Mouse (Mus musculus): Measurements from ENCODE around the gene Arg1. TPM values are rescaled to one million over a fixed set of nuclear protein-coding genes. Genes with fewer than 3 reads are reported as not detected.

Gene Arg1
- polyA plus RNA-seq, 1 experiment from 2014 or later = 93.0 TPM

GRCm38 (mm10) chr10:24961889-24962288 is 34.6 kb upstream of the Arg1 start:
- H3K4me2 ChIP-seq (replicated peaks; ENCODE audit: low read depth) = no peak overlapping the region
- no peaks in the 10 kb centered on the region for H3K4me1 ChIP-seq (replicated peaks; ENCODE audit: control insufficient read depth, insufficient read depth)
- no peak for TF ChIP-seq EP300 (optimal IDR thresholded peaks at IDR 0.05)
- no peak for TF ChIP-seq CTCF (IDR thresholded peaks at IDR 0.05; ENCODE audit: low read depth)
- ATAC-seq (ENCODE audit: low FRiP score, low TSS enrichment) (no peak), DNase-seq (ENCODE audit: low spot score) (no peak)
- H3K27me3 ChIP-seq (ENCODE audit: control insufficient read depth, insufficient read depth, low read length) = no peaks in the 10 kb centered on the region
- H3K9ac ChIP-seq (ENCODE audit: low read length) = no peak overlapping the region
- H3K4me3 ChIP-seq (ENCODE audit: low read depth, low read length) = no peak overlapping the region
- H3K27ac ChIP-seq (replicated peaks) = no peak overlapping the region
- H3K9me3 ChIP-seq (ENCODE audit: control insufficient read depth, low read length) = no peaks in the 10 kb centered on the region
- WGBS = 56% methylated on average over 2 of the region's 2 CpGs
- no peaks in the 10 kb centered on the region for H3K36me3 ChIP-seq (ENCODE audit: control insufficient read depth, insufficient read depth, low read length)

- H3K4me2 ChIP-seq (replicated peaks; ENCODE audit: low read depth) = no peak overlapping the region
- no peaks in the 10 kb centered on the region for H3K9me3 ChIP-seq (ENCODE audit: control insufficient read depth, low read length)
- no peak overlapping the region for H3K27ac ChIP-seq (replicated peaks)
- peak; percentile 72 for TF ChIP-seq CTCF (IDR thresholded peaks at IDR 0.05; ENCODE audit: low read depth)
- TF ChIP-seq EP300 (optimal IDR thresholded peaks at IDR 0.05) = no peak
- H3K36me3 ChIP-seq (ENCODE audit: control insufficient read depth, insufficient read depth, low read length) = no peaks in the 10 kb centered on the region
- no peaks in the 10 kb centered on the region for H3K27me3 ChIP-seq (ENCODE audit: control insufficient read depth, insufficient read depth, low read length)
- ATAC-seq (ENCODE audit: low FRiP score, low TSS enrichment) = peak; percentile 35; the same call in 1 of the 2 replicates
- H3K4me1 ChIP-seq (replicated peaks; ENCODE audit: control insufficient read depth, insufficient read depth) = no peaks in the 10 kb centered on the region
- no peak overlapping the region for H3K9ac ChIP-seq (ENCODE audit: low read length)
- no peak overlapping the region for H3K4me3 ChIP-seq (ENCODE audit: low read depth, low read length)
- WGBS = 48% methylated on average over 2 of the region's 2 CpGs
- DNase-seq (ENCODE audit: low spot score) = no peak
Observed at GRCm38 (mm10) chr10:24961112-24961511, 33.8 kb upstream of the Arg1 start.

- ATAC-seq (ENCODE audit: low FRiP score, low TSS enrichment) = no peak
- peak overlapping the region; percentile 8 for H3K4me2 ChIP-seq (replicated peaks; ENCODE audit: low read depth)
- no peak overlapping the region for H3K27ac ChIP-seq (replicated peaks)
Observed at GRCm38 (mm10) chr10:24959043-24959916, 32.0 kb upstream of the Arg1 start.

GRCm38 (mm10) chr10:24958280-24959042 is 31.2 kb upstream of the Arg1 start:
- Histone ChIP-seq H3K27ac (replicated peaks) (no peak overlapping the region), H3K4me2 (replicated peaks; ENCODE audit: low read depth) (peak overlapping the region; percentile 8), H3K9me3 (ENCODE audit: control insufficient read depth, low read length) (no peaks in the 10 kb centered on the region), H3K36me3 (ENCODE audit: control insufficient read depth, insufficient read depth, low read length) (no peaks in the 10 kb centered on the region), H3K27me3 (ENCODE audit: control insufficient read depth, insufficient read depth, low read length) (no peaks in the 10 kb centered on the region), H3K4me1 (replicated peaks; ENCODE audit: control insufficient read depth, insufficient read depth) (no peaks in the 10 kb centered on the region), H3K9ac (ENCODE audit: low read length) (no peak overlapping the region), H3K4me3 (ENCODE audit: low read depth, low read length) (no peak overlapping the region)
- 30% methylated on average over 15 of the region's 15 CpGs for WGBS
- ATAC-seq (ENCODE audit: low FRiP score, low TSS enrichment) (no peak), DNase-seq (ENCODE audit: low spot score) (no peak)
- TF ChIP-seq EP300 (optimal IDR thresholded peaks at IDR 0.05) = no peak
- no peak for TF ChIP-seq CTCF (IDR thresholded peaks at IDR 0.05; ENCODE audit: low read depth)

More at GRCm38 (mm10) chr10:24959043-24959916, 32.0 kb upstream of the Arg1 start:
- Histone ChIP-seq H3K4me3 (ENCODE audit: low read depth, low read length) (no peak overlapping the region), H3K9me3 (ENCODE audit: control insufficient read depth, low read length) (no peaks in the 10 kb centered on the region), H3K27me3 (ENCODE audit: control insufficient read depth, insufficient read depth, low read length) (no peaks in the 10 kb centered on the region), H3K9ac (ENCODE audit: low read length) (no peak overlapping the region), H3K4me1 (replicated peaks; ENCODE audit: control insufficient read depth, insufficient read depth) (no peaks in the 10 kb centered on the region), H3K36me3 (ENCODE audit: control insufficient read depth, insufficient read depth, low read length) (no peaks in the 10 kb centered on the region)
- DNase-seq (ENCODE audit: low spot score) = no peak
- WGBS = 26% methylated on average over 15 of the region's 15 CpGs
- no peak for TF ChIP-seq CTCF (IDR thresholded peaks at IDR 0.05; ENCODE audit: low read depth)
- TF ChIP-seq EP300 (optimal IDR thresholded peaks at IDR 0.05) = no peak

GRCm38 (mm10) chr10:24953876-24954275 is 26.6 kb upstream of the Arg1 start:
- WGBS = 70% methylated on average over 6 of the region's 6 CpGs
- H3K4me2 ChIP-seq (replicated peaks; ENCODE audit: low read depth) = no peak overlapping the region
- no peak overlapping the region for H3K9ac ChIP-seq (ENCODE audit: low read length)
- H3K4me3 ChIP-seq (ENCODE audit: low read depth, low read length) = no peak overlapping the region
- no peak for TF ChIP-seq CTCF (IDR thresholded peaks at IDR 0.05; ENCODE audit: low read depth)
- no peak for TF ChIP-seq EP300 (optimal IDR thresholded peaks at IDR 0.05)
- DNase-seq (ENCODE audit: low spot score) (peak; percentile 22), ATAC-seq (ENCODE audit: low FRiP score, low TSS enrichment) (no peak)
- no peaks in the 10 kb centered on the region for H3K36me3 ChIP-seq (ENCODE audit: control insufficient read depth, insufficient read depth, low read length)
- no peak overlapping the region for H3K27ac ChIP-seq (replicated peaks)
- no peaks in the 10 kb centered on the region for H3K4me1 ChIP-seq (replicated peaks; ENCODE audit: control insufficient read depth, insufficient read depth)
- no peaks in the 10 kb centered on the region for H3K27me3 ChIP-seq (ENCODE audit: control insufficient read depth, insufficient read depth, low read length)
- no peaks in the 10 kb centered on the region for H3K9me3 ChIP-seq (ENCODE audit: control insufficient read depth, low read length)
